Mouse (Mus musculus) adrenal gland, postnatal 36 days (tissue): ENCODE measurements around the gene Arl6ip4. TPM values are rescaled to one million over a fixed set of nuclear protein-coding genes. Genes with fewer than 3 reads are reported as not detected.
A peak's percentile ranks its signal among the peaks of the same experiment; 100 is the strongest.

ENCODE experiments used
- DNase-seq, 2 experiments: peaks; one replicate each; pipeline ENCODE4 v3.0.0; 2021; ENCODE audit warnings: mixed read lengths in 1 of 2
- total RNA-seq, 2 experiments: library from RNA; stranded (reverse); gene quantifications; 2 replicates each; pipeline ENCODE4 v1.2.3; 2021

The Arl6ip4 gene
- total RNA-seq, 2 experiments from 2014 or later: 50.0 to 69.2 TPM

- DNase-seq: no peak
Observed at GRCm38 (mm10) chr5:124093852-124094604, 21.9 kb upstream of the Arl6ip4 start.

- no peak for DNase-seq
Observed at GRCm38 (mm10) chr5:124095077-124095581, 20.8 kb upstream of the Arl6ip4 start.

GRCm38 (mm10) chr5:124095596-124096232, 20.2 kb upstream of the Arl6ip4 start, which contains the start of gene Abcb9:
Abcb9 (minus strand) TSS chr5:124095798.
- DNase-seq: peak; percentile 98 to 99

- DNase-seq: no peak
Observed at GRCm38 (mm10) chr5:124098923-124099322, 17.0 kb upstream of the Arl6ip4 start.

GRCm38 (mm10) chr5:124100128-124101044, 15.5 kb upstream of the Arl6ip4 start:
- no peak for DNase-seq

GRCm38 (mm10) chr5:124102326-124102725, 13.6 kb upstream of the Arl6ip4 start:
- no peak for DNase-seq

- no peak for DNase-seq
Observed at GRCm38 (mm10) chr5:124103020-124103419, 12.9 kb upstream of the Arl6ip4 start.

GRCm38 (mm10) chr5:124103552-124103951, 12.3 kb upstream of the Arl6ip4 start:
- no peak for DNase-seq

GRCm38 (mm10) chr5:124111077-124111741, 4.7 kb upstream of the Arl6ip4 start:
- peak; percentile 44 to 64 for DNase-seq

- peak; percentile 96 for DNase-seq
Observed at GRCm38 (mm10) chr5:124111742-124112497, 4.0 kb upstream of the Arl6ip4 start, which contains the start of gene Ogfod2. Ogfod2 (plus strand) TSS chr5:124112297.

- peak; percentile 63 to 65 for DNase-seq
Observed at GRCm38 (mm10) chr5:124112531-124112930, 3.4 kb upstream of the Arl6ip4 start.

GRCm38 (mm10) chr5:124113030-124113429, 2.9 kb upstream of the Arl6ip4 start:
- peak; percentile 84 to 87 for DNase-seq

- DNase-seq: no peak
Observed at GRCm38 (mm10) chr5:124114276-124115025, 1.4 kb upstream of the Arl6ip4 start.

- DNase-seq: no peak
Observed at GRCm38 (mm10) chr5:124115531-124115930, 358 bp upstream of the Arl6ip4 start.

GRCm38 (mm10) chr5:124119204-124119603, 3.3 kb downstream of the Arl6ip4 start:
- DNase-seq: no peak

GRCm38 (mm10) chr5:124122357-124122756, 6.5 kb downstream of the Arl6ip4 start:
- DNase-seq: no peak

GRCm38 (mm10) chr5:124125093-124125492, 9.2 kb downstream of the Arl6ip4 start:
- no peak for DNase-seq

- no peak for DNase-seq
Observed at GRCm38 (mm10) chr5:124134261-124134660, 18.4 kb downstream of the Arl6ip4 start.

GRCm38 (mm10) chr5:124138066-124138465, 22.2 kb downstream of the Arl6ip4 start:
- DNase-seq: no peak

- no peak for DNase-seq
Observed at GRCm38 (mm10) chr5:124149028-124149427, 33.1 kb downstream of the Arl6ip4 start.
